ENCODE assay signal across 8 mouse cellular contexts in genomic region chr6:87838551-87839197, GRCm38 (mm10). TPM values are rescaled to one million over a fixed set of nuclear protein-coding genes. Genes with fewer than 3 reads are reported as not detected.
DNase-seq lines count a peak whose midpoint lies in the region; ATAC-seq and TF ChIP-seq lines count a peak whose summit lies in the region.

Gene Isy1, minus strand, starts transcription at chr6:87838798.

- peaks cover 0 to 3% of the 10 kb centered on the region in 2 experiments; a peak in 1 of 4 replicates for H3K4me1 ChIP-seq in MEL (ENCODE audit: control insufficient read depth in 1 of 2, insufficient read depth in 2 of 2, low read length in 2 of 2)
- no peaks in the 10 kb centered on the region; the same call in 1 of the 2 replicates for H3K4me1 ChIP-seq in cerebellum, adult 2 months (ENCODE audit: control insufficient read depth, insufficient read depth, low read length)
- 0 out of 2 replicates have a peak, but pooled peaks cover 3% of the 10 kb centered on the region for H3K4me1 ChIP-seq in forebrain, postnatal 0 days (ENCODE audit: insufficient read depth)
- peaks cover 15% of the 10 kb centered on the region for H3K4me1 ChIP-seq in lung, embryonic 15.5 days

- H3K9me3 ChIP-seq in MEL (replicated peaks; ENCODE audit: insufficient read depth, low read length): no peaks in the 10 kb centered on the region
- no peaks in the 10 kb centered on the region for H3K9me3 ChIP-seq in forebrain, postnatal 0 days (ENCODE audit: low read length)
- no peaks in the 10 kb centered on the region for H3K9me3 ChIP-seq in lung, embryonic 15.5 days

- DNase-seq in MEL (ENCODE audit: low read depth, low spot score): peak; percentile 99
- DNase-seq in cerebellum, adult 2 months: peak; percentile 96 to 97
- peak; percentile 98 for DNase-seq in forebrain, postnatal 0 days
- peak; percentile 95 for DNase-seq in heart, postnatal 4 days
- DNase-seq in layer of hippocampus, adult 8-10 months (ENCODE audit: low spot score in 2 of 2): peak; percentile 96
- peak; percentile 92 for DNase-seq in ovary, adult 18-20 months (ENCODE audit: low spot score)
- peak; percentile 96 for DNase-seq in thymus, postnatal 0 days (ENCODE audit: low spot score)

- peak within 1 kb of the TSS; percentile 92 for H3K27ac ChIP-seq in MEL (ENCODE audit: control insufficient read depth, low read depth, low read length)
- peak within 1 kb of the TSS; percentile 84 for H3K27ac ChIP-seq in cerebellum, adult 2 months (ENCODE audit: insufficient read depth, low read length)
- peak within 1 kb of the TSS; percentile 90 for H3K27ac ChIP-seq in forebrain, postnatal 0 days (ENCODE audit: low read depth, low read length)
- peak within 1 kb of the TSS; percentile 93 for H3K27ac ChIP-seq in lung, embryonic 15.5 days

- H3K27me3 ChIP-seq in MEL (ENCODE audit: control insufficient read depth in 1 of 2, insufficient read depth in 2 of 2, low read length in 2 of 2): no peaks in the 10 kb centered on the region
- no peaks in the 10 kb centered on the region for H3K27me3 ChIP-seq in cerebellum, adult 2 months (ENCODE audit: control insufficient read depth, insufficient read depth, low read length)
- no peaks in the 10 kb centered on the region for H3K27me3 ChIP-seq in forebrain, postnatal 0 days (ENCODE audit: insufficient read depth, low read length)
- no peaks in the 10 kb centered on the region for H3K27me3 ChIP-seq in lung, embryonic 15.5 days

- no peak for TF ChIP-seq RAD21 in MEL (IDR thresholded peaks at IDR 0.05; ENCODE audit: low read depth, low read length)

- peaks cover 13% of the 10 kb centered on the region for H3K79me2 ChIP-seq in MEL (ENCODE audit: control insufficient read depth, insufficient read depth, low read length, poor library complexity)

- peak; percentile 95 to 98 for TF ChIP-seq POLR2A in MEL (IDR thresholded peaks at IDR 0.05; ENCODE audit: control insufficient read depth in 1 of 2, insufficient read depth in 1 of 2, low read depth in 1 of 2, low read length in 2 of 2, poor library complexity in 1 of 2)
- peak; percentile 99 for TF ChIP-seq POLR2A in cerebellum, adult 2 months (IDR thresholded peaks at IDR 0.05; ENCODE audit: borderline replicate concordance, insufficient read depth, low read length)

- peak within 1 kb of the TSS; percentile 64 for H3K4me2 ChIP-seq in forebrain, postnatal 0 days (ENCODE audit: low read depth)
- H3K4me2 ChIP-seq in lung, embryonic 15.5 days: peak within 1 kb of the TSS; percentile 86

- peak in 1 of 3 experiments; percentile 5; a peak in 1 of 6 replicates for TF ChIP-seq CTCF in MEL (IDR thresholded peaks at IDR 0.05 in 2 of 3, conservative IDR thresholded peaks at IDR 0.05 in 1 of 3; ENCODE audit: control insufficient read depth in 1 of 3, insufficient read depth in 1 of 3, low read depth in 2 of 3, low read length in 3 of 3, poor library complexity in 1 of 3, severe bottlenecking in 1 of 3)
- TF ChIP-seq CTCF in cerebellum, adult 2 months (IDR thresholded peaks at IDR 0.05; ENCODE audit: borderline replicate concordance, insufficient read depth, low read depth, low read length): no peak
- TF ChIP-seq CTCF in forebrain, postnatal 0 days (IDR thresholded peaks at IDR 0.05; ENCODE audit: low read depth): 0 out of 2 replicates have a peak, but pooled peaks have one; percentile 23

- WGBS in cerebellum, adult 2 months: under 1% methylated on average over 46 of the region's 46 CpGs
- WGBS in forebrain, postnatal 0 days: under 1% methylated on average over 46 of the region's 46 CpGs
- under 1% methylated on average over 46 of the region's 46 CpGs for WGBS in lung, embryonic 15.5 days

- H3K36me3 ChIP-seq in MEL (ENCODE audit: control insufficient read depth in 1 of 2, insufficient read depth in 2 of 2, low read length in 2 of 2): peaks cover 11 to 13% of the 10 kb centered on the region in 2 experiments
- H3K36me3 ChIP-seq in forebrain, postnatal 0 days (ENCODE audit: insufficient read depth): peaks cover 39% of the 10 kb centered on the region
- H3K36me3 ChIP-seq in lung, embryonic 15.5 days: peaks cover 37% of the 10 kb centered on the region

- H3K9ac ChIP-seq in MEL (ENCODE audit: control insufficient read depth, low read depth, low read length, poor library complexity, severe bottlenecking): peak within 1 kb of the TSS; percentile 93
- H3K9ac ChIP-seq in forebrain, postnatal 0 days: peak within 1 kb of the TSS; percentile 84
- peak within 1 kb of the TSS; percentile 90 for H3K9ac ChIP-seq in lung, embryonic 15.5 days

- peak within 1 kb of the TSS; percentile 75 to 91 for H3K4me3 ChIP-seq in MEL (ENCODE audit: control insufficient read depth in 1 of 2, insufficient read depth in 1 of 2, low read depth in 2 of 2, low read length in 2 of 2)
- peak within 1 kb of the TSS; percentile 65 for H3K4me3 ChIP-seq in cerebellum, adult 2 months (replicated peaks; ENCODE audit: insufficient read depth, low read depth, low read length)
- H3K4me3 ChIP-seq in forebrain, postnatal 0 days (ENCODE audit: low read depth, low read length): peak within 1 kb of the TSS; percentile 73
- H3K4me3 ChIP-seq in lung, embryonic 15.5 days: peak within 1 kb of the TSS; percentile 75

- peak; percentile 99 for ATAC-seq in forebrain, postnatal 0 days
- ATAC-seq in lung, embryonic 15.5 days (ENCODE audit: borderline replicate concordance, extremely low read depth, low FRiP score, low TSS enrichment): peak; percentile 97

- TF ChIP-seq EP300 in MEL (IDR thresholded peaks at IDR 0.05; ENCODE audit: low read depth in 1 of 2, low read length in 2 of 2): peak in 1 of 2 experiments; percentile 36; a peak in 1 of 4 replicates

TF ChIP-seq in MEL, 35 proteins besides CTCF, POLR2A, EP300 and RAD21 (continues in another document):
- no peak for TF ChIP-seq RCOR1 (IDR thresholded peaks at IDR 0.05; ENCODE audit: low read depth, low read length)
- TF ChIP-seq JUND (IDR thresholded peaks at IDR 0.05; ENCODE audit: low read depth, low read length): no peak
- no peak for TF ChIP-seq GABPA (IDR thresholded peaks at IDR 0.05; ENCODE audit: low read depth, low read length)
- peak; percentile 95 for TF ChIP-seq MXI1 (IDR thresholded peaks at IDR 0.05; ENCODE audit: low read depth, low read length)
- no peak for TF ChIP-seq TAL1 (IDR thresholded peaks at IDR 0.05; ENCODE audit: low read length)
- TF ChIP-seq E2F4 (IDR thresholded peaks at IDR 0.05; ENCODE audit: borderline replicate concordance, low read depth, low read length): peak; percentile 88
- no peak for TF ChIP-seq MAFK (IDR thresholded peaks at IDR 0.05; ENCODE audit: borderline replicate concordance, low read depth, low read length)
- TF ChIP-seq ZMIZ1 (IDR thresholded peaks at IDR 0.05; ENCODE audit: low read depth, low read length): peak; percentile 18
- TF ChIP-seq CHD2 (IDR thresholded peaks at IDR 0.05; ENCODE audit: low read length): no peak
- TF ChIP-seq BHLHE40 (IDR thresholded peaks at IDR 0.05; ENCODE audit: borderline replicate concordance, low read depth, low read length): no peak
- TF ChIP-seq HCFC1 (IDR thresholded peaks at IDR 0.05; ENCODE audit: low read depth, low read length): peak; percentile 94
- TF ChIP-seq MEF2A (IDR thresholded peaks at IDR 0.05; ENCODE audit: extremely low read depth, insufficient replicate concordance, low read depth, low read length, poor library complexity, severe bottlenecking): no peak
- TF ChIP-seq NRF1 (IDR thresholded peaks at IDR 0.05; ENCODE audit: insufficient read depth, low read depth, low read length, poor library complexity, severe bottlenecking): peak; percentile 81
- no peak for TF ChIP-seq CHD1 (IDR thresholded peaks at IDR 0.05; ENCODE audit: low read depth, low read length)
- TF ChIP-seq ELF1 (IDR thresholded peaks at IDR 0.05; ENCODE audit: low read depth, low read length): peak; percentile 85
- peak; percentile 74 for TF ChIP-seq TCF12 (IDR thresholded peaks at IDR 0.05; ENCODE audit: low read depth, low read length)
- peak; percentile 70 for TF ChIP-seq KAT2A (conservative IDR thresholded peaks at IDR 0.05; ENCODE audit: low read depth, low read length)
- peak; percentile 95 for TF ChIP-seq POLR2AphosphoS2 (IDR thresholded peaks at IDR 0.05; ENCODE audit: low read length)
- peak; percentile 98 for TF ChIP-seq MAZ (IDR thresholded peaks at IDR 0.05; ENCODE audit: low read depth, low read length)
- no peak for TF ChIP-seq USF2 (IDR thresholded peaks at IDR 0.05; ENCODE audit: borderline replicate concordance in 1 of 2, insufficient read depth in 1 of 2, low read depth in 1 of 2, low read length in 2 of 2)
- TF ChIP-seq MYC (IDR thresholded peaks at IDR 0.05; ENCODE audit: low read depth, low read length): peak; percentile 96
- TF ChIP-seq TBP (IDR thresholded peaks at IDR 0.05; ENCODE audit: low read depth, low read length): peak; percentile 79
- TF ChIP-seq SMC3 (IDR thresholded peaks at IDR 0.05; ENCODE audit: low read depth, low read length): 0 out of 2 replicates have a peak, but pooled peaks have one; percentile 8
- TF ChIP-seq NELFE (IDR thresholded peaks at IDR 0.05; ENCODE audit: low read depth, low read length): peak; percentile 84
- TF ChIP-seq ZNF384 (IDR thresholded peaks at IDR 0.05; ENCODE audit: low read depth, low read length): no peak
- TF ChIP-seq GATA1 (IDR thresholded peaks at IDR 0.05; ENCODE audit: low read depth, low read length): no peak
- TF ChIP-seq POLR2AphosphoS5 (IDR thresholded peaks at IDR 0.05; ENCODE audit: borderline replicate concordance, low read depth, low read length): peak; percentile 63; the same call in 1 of the 2 replicates
- peak; percentile 95 for TF ChIP-seq SIN3A (IDR thresholded peaks at IDR 0.05; ENCODE audit: low read length)
- no peak for TF ChIP-seq MYB (IDR thresholded peaks at IDR 0.05; ENCODE audit: low read depth, low read length)
- TF ChIP-seq MAX (IDR thresholded peaks at IDR 0.05; ENCODE audit: low read length): peak; percentile 92
- TF ChIP-seq ZKSCAN1 (IDR thresholded peaks at IDR 0.05; ENCODE audit: low read depth, low read length): no peak

RNA-seq across cellular contexts. Expression of gene Isy1, which starts in this region (rescaled TPM):
- total RNA-seq in MEL (2012; rRNA removed): 60.5 and 64.5 TPM in 2 replicates
- 100 to 1,000 TPM in 1 of 2 experiments, not detected in 1; 115 TPM for polyA plus RNA-seq in MEL (2012; ENCODE audit: insufficient read depth in 1 of 2, insufficient read length in 2 of 2, low read depth in 1 of 2, low replicate concordance in 2 of 2, missing spikeins in 1 of 2)
- polyA plus RNA-seq in cerebellum, adult 2 months (2012; rRNA removed): 36.2 and 36.4 TPM in 2 replicates
- 30.1 and 31.5 TPM in 2 replicates for total RNA-seq in forebrain, postnatal 0 days (2014; rRNA removed)
- 28.2 and 28.5 TPM in 2 replicates for polyA plus RNA-seq in forebrain, postnatal 0 days (2015; fragmentation: Nextera tagmentation; extraction: Ambion mirVana)
- 10 to 100 TPM; 23.4 to 24.5 TPM for total RNA-seq in heart, postnatal 4 days (2021)
- total RNA-seq in layer of hippocampus, adult 8-10 months (2022): 10 to 100 TPM; 24.5 to 37.1 (median 28.0) TPM
- 45.9 and 49.7 TPM in 2 replicates for polyA plus RNA-seq in lung, embryonic 15.5 days (2015; fragmentation: Nextera tagmentation; extraction: Ambion mirVana)
- polyA plus RNA-seq in thymus, postnatal 0 days (2015; fragmentation: Nextera tagmentation; extraction: Ambion mirVana): 75.0 and 78.3 TPM in 2 replicates

Comparison
In these comparisons a context has a peak if more than half of its experiments do, and no peak if none do; other contexts are left out.
1. Peak in every context shown above with its lines: DNase-seq, ATAC-seq, H3K4me3 ChIP-seq and H3K27ac ChIP-seq.